Mouse (Mus musculus) thymus, postnatal 10 days (tissue): ENCODE data around the gene Xlr3b.
A peak's percentile ranks its signal among the peaks of the same experiment; 100 is the strongest.
"Not testable (repeated sequence)": the region's sequence is repeated elsewhere in the genome, so short reads cannot be mapped to it uniquely, and the experiment has no call there.

Experiments
- DNase-seq, 2 experiments: peaks; one replicate each; pipeline ENCODE4 v3.0.0; 2021; ENCODE audit warnings: low spot score in 2 of 2

Gene Xlr3b

GRCm38 (mm10) chrX:73191934-73192333 is at the start of gene Xlr3b:
Xlr3b (plus strand) TSS chrX:73192207.
- not testable (repeated sequence) for DNase-seq

GRCm38 (mm10) chrX:73143218-73143618 is 48.8 kb upstream of the Xlr3b start:
- not testable (repeated sequence) for DNase-seq

GRCm38 (mm10) chrX:73148496-73148895 is 43.5 kb upstream of the Xlr3b start, which contains the start of gene Xlr5b:
Xlr5b (plus strand) TSS chrX:73148796.
- DNase-seq = not testable (repeated sequence)

- DNase-seq = not testable (repeated sequence)
Measured at GRCm38 (mm10) chrX:73149350-73149749, 42.7 kb upstream of the Xlr3b start, which contains the start of gene DXBay18. DXBay18 (minus strand) TSS chrX:73149450.

GRCm38 (mm10) chrX:73176889-73177288 is 15.1 kb upstream of the Xlr3b start, which contains the start of gene Spin2d:
Spin2d (minus strand) TSS chrX:73176989.
- not testable (repeated sequence) for DNase-seq

- DNase-seq = not testable (repeated sequence)
Measured at GRCm38 (mm10) chrX:73213819-73214564, 22.0 kb downstream of the Xlr3b start, which contains the start of gene Xlr4b. Xlr4b (plus strand) TSS chrX:73214333.

GRCm38 (mm10) chrX:73225365-73225764 is 33.4 kb downstream of the Xlr3b start:
- no peak for DNase-seq

GRCm38 (mm10) chrX:73227914-73228605 is 36.1 kb downstream of the Xlr3b start, which contains the start of gene F8a:
F8a (plus strand) TSS chrX:73228291.
- DNase-seq = peak; percentile 63 to 71

GRCm38 (mm10) chrX:73228606-73229214 is 36.7 kb downstream of the Xlr3b start:
- peak; percentile 58 to 65 for DNase-seq

- no peak for DNase-seq
Measured at GRCm38 (mm10) chrX:73229288-73229687, 37.3 kb downstream of the Xlr3b start.

GRCm38 (mm10) chrX:73242821-73243325 is 50.9 kb downstream of the Xlr3b start, which contains the start of gene Xlr4c:
Xlr4c (minus strand) TSS chrX:73243130.
- peak in 1 of 2 experiments; percentile 32 for DNase-seq
